Mouse (Mus musculus) liver, adult 2 months (tissue): ENCODE results near the gene 4933406M09Rik. TPM values are rescaled to one million over a fixed set of nuclear protein-coding genes. Genes with fewer than 3 reads are reported as not detected.
A peak's percentile ranks its signal among the peaks of the same experiment; 100 is the strongest.

Experiments used
- DNase-seq: peaks from one replicate; pipeline ENCODE4 v3.0.0-alpha.2; 2011; ENCODE audit warnings: low read depth, low spot score; ENCODE audit errors: extremely low read depth
- H3K27ac ChIP-seq: fragments of 200-500 bp; replicated peaks from 2 replicates; pipeline ENCODE4 v1.5.1; 2012; ENCODE audit warnings: low read depth, mild to moderate bottlenecking, control low read depth, inconsistent platforms, low read length; ENCODE audit not compliant: insufficient read depth
- H3K27me3 ChIP-seq: fragments of 200-500 bp; 2 replicates; pipeline ENCODE4 v1.6.1; 2012; ENCODE audit warnings: mild to moderate bottlenecking, moderate library complexity, low read length, inconsistent platforms; ENCODE audit not compliant: control insufficient read depth, insufficient read depth
- H3K36me3 ChIP-seq: fragments of 200-500 bp; 2 replicates; pipeline ENCODE4 v1.6.1; 2012; ENCODE audit warnings: low read length, inconsistent platforms; ENCODE audit not compliant: control insufficient read depth, insufficient read depth
- H3K4me1 ChIP-seq: fragments of 200-500 bp; 2 replicates; pipeline ENCODE4 v1.6.1; 2011; ENCODE audit warnings: low read length; ENCODE audit not compliant: control insufficient read depth, insufficient read depth
- H3K4me3 ChIP-seq: fragments of 200-500 bp; 2 replicates; pipeline ENCODE4 v1.5.1; 2011; ENCODE audit warnings: low read depth, mild to moderate bottlenecking, control low read depth, low read length, moderate library complexity; ENCODE audit not compliant: insufficient read depth
- H3K79me2 ChIP-seq: fragments of 200-500 bp; 2 replicates; pipeline ENCODE4 v1.6.1; 2012; ENCODE audit warnings: inconsistent platforms, mild to moderate bottlenecking, low read length, moderate library complexity; ENCODE audit not compliant: control insufficient read depth, insufficient read depth
- H3K9ac ChIP-seq: fragments of 200-500 bp; 2 replicates; pipeline ENCODE4 v1.6.1; 2012; ENCODE audit warnings: low read depth, mild to moderate bottlenecking, control low read depth, inconsistent platforms, low read length
- CTCF ChIP-seq: fragments of 200-500 bp; IDR thresholded peaks from 2 replicates; pipeline ENCODE4 v1.5.1; 2011; ENCODE audit warnings: low read depth, low read length, control low read depth
- POLR2A ChIP-seq: fragments of 200-500 bp; IDR thresholded peaks from 2 replicates; pipeline ENCODE4 v1.6.1; 2011; ENCODE audit warnings: low read length, control low read depth; ENCODE audit not compliant: insufficient read depth; ENCODE audit errors: extremely low read depth
- WGBS: fragments of 180-500 bp; shearing (Covaris S2); methylation state at CpG from one replicate; pipeline ENCODE4 v1.1.7; 2018; 5-methylcytosine and 5-hydroxymethylcytosine counted together
- polyA plus RNA-seq: library from polyadenylated mRNA; depleted of rRNA; stranded (reverse); fragments of >200 nt; gene quantifications from 2 replicates; pipeline ENCODE4 v1.2.3, GENCODE M21; 2012
- total RNA-seq: library from RNA; depleted of rRNA; stranded (reverse); fragments of >200 nt; gene quantifications from 2 replicates; pipeline ENCODE4 v1.2.3, GENCODE M21; 2014

The 4933406M09Rik gene
- total and polyA plus RNA-seq, 2 experiments, result not detected

DNA sequence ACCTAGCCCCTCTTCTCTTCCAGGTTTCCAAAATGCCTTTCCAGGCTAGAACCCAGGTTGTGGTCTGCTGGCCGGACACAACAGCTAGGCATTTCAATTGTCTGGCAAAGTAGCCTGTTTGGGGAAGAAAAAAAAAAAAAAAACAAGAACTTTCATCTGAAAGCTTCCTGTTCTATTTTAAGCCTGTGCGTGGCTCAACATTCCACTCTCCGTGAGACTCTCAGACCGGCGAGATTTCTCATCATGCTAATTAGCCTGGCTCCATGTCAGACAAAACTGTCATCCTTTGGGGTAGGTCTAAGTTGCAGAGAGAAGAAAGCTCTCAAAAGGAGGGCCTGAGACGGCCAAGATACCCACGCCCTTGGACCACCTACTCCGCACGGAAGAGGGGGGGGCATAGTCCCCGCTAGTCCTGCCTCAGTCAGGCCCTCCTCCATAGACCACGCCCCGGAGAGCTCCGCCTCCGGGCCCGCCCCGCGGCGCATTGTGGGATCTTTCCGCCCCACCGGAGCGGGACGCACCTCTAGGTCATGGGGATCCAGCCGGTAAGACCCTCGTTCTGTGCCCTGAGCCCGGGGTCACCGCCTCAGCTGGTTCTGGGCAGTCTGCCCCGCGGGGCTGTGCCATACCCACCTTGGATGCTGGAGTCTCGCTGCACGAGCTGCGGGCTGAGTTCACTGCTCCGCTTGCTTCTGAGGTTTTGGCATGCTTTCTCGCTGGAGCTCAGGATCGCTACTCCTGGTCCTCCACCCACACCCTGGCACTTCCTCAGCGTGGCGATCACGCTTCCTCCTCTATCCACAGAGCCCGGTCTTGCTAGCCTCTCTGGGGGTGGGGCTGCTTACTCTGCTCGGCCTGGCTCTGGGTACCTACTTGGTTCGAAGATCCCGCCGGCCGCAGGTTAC, 20.0 kb downstream of the 4933406M09Rik start, which contains the start of gene Cyb5r1:
Gene Cyb5r1 (plus strand): TSS at position 51 of the 905 bp plus-strand sequence.
- H3K27ac ChIP-seq, result peak within 1 kb of the TSS; percentile 21; the same call in 1 of the 2 replicates
- peaks cover 4% of the 10 kb centered on the region; the same call in 1 of the 2 replicates for H3K36me3 ChIP-seq
- no peaks in the 10 kb centered on the region for H3K27me3 ChIP-seq
- no peak for TF ChIP-seq CTCF
- TF ChIP-seq POLR2A, result 0 out of 2 replicates have a peak, but pooled peaks have one; percentile 27
- H3K79me2 ChIP-seq, result no peaks in the 10 kb centered on the region
- under 1% methylated on average over 43 of the region's 43 CpGs for WGBS
- H3K9ac ChIP-seq, result peak within 1 kb of the TSS; percentile 70
- DNase-seq, result peak; percentile 58
- H3K4me3 ChIP-seq, result peak within 1 kb of the TSS; percentile 79
- H3K4me1 ChIP-seq, result peaks cover 6% of the 10 kb centered on the region; the same call in 1 of the 2 replicates

DNA sequence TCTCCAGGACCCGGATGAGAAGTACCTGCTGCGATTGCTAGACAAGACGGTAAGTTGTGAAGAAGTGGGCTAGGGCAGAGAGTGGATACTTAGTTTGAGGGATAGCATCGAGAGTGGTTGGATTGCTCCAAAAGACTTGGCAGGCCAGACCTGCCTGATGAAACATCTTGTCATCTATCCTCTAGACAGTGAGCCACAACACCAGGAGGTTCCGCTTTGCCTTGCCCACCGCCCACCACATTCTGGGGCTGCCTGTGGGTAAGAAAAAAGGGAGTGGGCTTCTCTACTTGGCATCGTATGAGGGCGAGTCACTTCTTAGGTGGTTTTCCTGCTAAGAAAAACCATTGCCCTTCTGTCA, 20.7 kb downstream of the 4933406M09Rik start:
- WGBS, result 30% methylated on average over 8 of the region's 8 CpGs
- Histone ChIP-seq H3K36me3 (peaks cover 4% of the 10 kb centered on the region; the same call in 1 of the 2 replicates), H3K4me1 (peaks cover 6% of the 10 kb centered on the region; the same call in 1 of the 2 replicates), H3K9ac (peak overlapping the region; percentile 70), H3K4me3 (peak overlapping the region; percentile 79), H3K79me2 (no peaks in the 10 kb centered on the region), H3K27ac (no peak overlapping the region), H3K27me3 (no peaks in the 10 kb centered on the region)
- no peak for TF ChIP-seq POLR2A
- no peak for TF ChIP-seq CTCF
- no peak for DNase-seq

- peaks cover 4% of the 10 kb centered on the region; the same call in 1 of the 2 replicates for H3K36me3 ChIP-seq
- TF ChIP-seq CTCF (no peak), POLR2A (no peak)
- no peaks in the 10 kb centered on the region for H3K79me2 ChIP-seq
- H3K4me3 ChIP-seq, result no peak overlapping the region
- H3K27me3 ChIP-seq, result no peaks in the 10 kb centered on the region
- H3K9ac ChIP-seq, result no peak overlapping the region
- DNase-seq, result no peak
- WGBS, result 93% methylated on average over 8 of the region's 8 CpGs
- no peak overlapping the region for H3K27ac ChIP-seq
- H3K4me1 ChIP-seq, result peaks cover 6% of the 10 kb centered on the region; the same call in 1 of the 2 replicates
These were observed 22.3 kb downstream of the 4933406M09Rik start for GRCm38 (mm10) chr1:134408080-134408479.

GRCm38 (mm10) chr1:134411706-134412629, 26.2 kb downstream of the 4933406M09Rik start:
- Histone ChIP-seq H3K27me3 (no peaks in the 10 kb centered on the region), H3K79me2 (peaks cover 16% of the 10 kb centered on the region), H3K9ac (no peak overlapping the region), H3K36me3 (peaks cover 4% of the 10 kb centered on the region; the same call in 1 of the 2 replicates), H3K27ac (no peak overlapping the region), H3K4me3 (no peak overlapping the region), H3K4me1 (peaks cover 10% of the 10 kb centered on the region)
- TF ChIP-seq CTCF (no peak), POLR2A (no peak)
- WGBS, result 96% methylated on average over 9 of the region's 9 CpGs
- no peak for DNase-seq

DNA sequence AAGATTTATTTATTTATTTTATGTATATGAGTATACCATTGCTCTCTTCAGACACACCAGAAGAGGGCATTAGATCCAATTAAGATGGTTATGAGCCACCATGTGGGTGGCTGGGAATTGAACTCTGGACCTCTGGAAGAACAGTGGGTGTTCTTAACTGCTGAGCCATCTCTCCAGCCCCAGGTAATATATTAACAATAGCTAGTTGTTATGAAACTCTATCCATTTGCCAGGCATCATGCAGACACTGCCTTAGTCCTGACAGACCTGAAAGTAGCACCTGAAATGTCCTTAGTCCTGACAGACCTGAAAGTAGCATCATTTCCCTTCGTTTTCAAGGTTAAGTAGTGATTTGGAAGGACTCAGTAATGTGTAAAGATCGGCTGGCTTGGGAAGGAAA, 28.3 kb downstream of the 4933406M09Rik start:
- peaks cover 2% of the 10 kb centered on the region; the same call in 1 of the 2 replicates for H3K36me3 ChIP-seq
- no peak for TF ChIP-seq CTCF
- TF ChIP-seq POLR2A, result no peak
- peaks cover 18% of the 10 kb centered on the region for H3K4me1 ChIP-seq
- peak; percentile 73 for DNase-seq
- peak overlapping the region; percentile 30; the same call in 1 of the 2 replicates for H3K9ac ChIP-seq
- peak overlapping the region; percentile 93 for H3K27ac ChIP-seq
- no peaks in the 10 kb centered on the region for H3K27me3 ChIP-seq
- H3K4me3 ChIP-seq, result peak overlapping the region; percentile 1; the same call in 1 of the 2 replicates
- H3K79me2 ChIP-seq, result peaks cover 22% of the 10 kb centered on the region
- 27% methylated on average over 2 of the region's 2 CpGs for WGBS
